Mouse (Mus musculus): ENCODE results near the gene Sema3b.

- TF ChIP-seq CTCF (IDR thresholded peaks at IDR 0.05; ENCODE audit: low read depth, low read length): no peak
- TF ChIP-seq POLR2A (IDR thresholded peaks at IDR 0.05; ENCODE audit: extremely low read depth, insufficient read depth, low read length): no peak
Measured at GRCm38 (mm10) chr9:107618778-107619545, 9.9 kb upstream of the Sema3b start.

All from liver, adult 2 months (tissue).